Comparison of ENCODE assay signal across 8 mouse cellular contexts in genomic region chr12:86947681-86948401, GRCm38 (mm10). TPM values are rescaled to one million over a fixed set of nuclear protein-coding genes. Genes with fewer than 3 reads are reported as not detected.
A peak's percentile ranks its signal among the peaks of the same experiment; 100 is the strongest.
DNase-seq lines count a peak whose midpoint lies in the region; ATAC-seq and TF ChIP-seq lines count a peak whose summit lies in the region.

No protein-coding gene starts in this region.

- H3K27me3 ChIP-seq in C2C12 (ENCODE audit: control insufficient read depth, insufficient read depth, insufficient read length): no peaks in the 10 kb centered on the region
- no peaks in the 10 kb centered on the region for H3K27me3 ChIP-seq in embryonic facial prominence, embryonic 15.5 days
- no peaks in the 10 kb centered on the region for H3K27me3 ChIP-seq in heart, embryonic 11.5 days (ENCODE audit: control insufficient read depth, insufficient read depth, low read length)
- H3K27me3 ChIP-seq in kidney, embryonic 15.5 days: no peaks in the 10 kb centered on the region
- H3K27me3 ChIP-seq in liver, embryonic 11.5 days (replicated peaks; ENCODE audit: control insufficient read depth, insufficient read depth, low read length): no peaks in the 10 kb centered on the region

- peak overlapping the region; percentile 77 for H3K4me3 ChIP-seq in C2C12 (ENCODE audit: insufficient read depth, poor library complexity, severe bottlenecking)
- peak overlapping the region; percentile 79 for H3K4me3 ChIP-seq in embryonic facial prominence, embryonic 15.5 days (replicated peaks)
- H3K4me3 ChIP-seq in heart, embryonic 11.5 days (ENCODE audit: low read depth, low read length): peak overlapping the region; percentile 60
- peak overlapping the region; percentile 59 for H3K4me3 ChIP-seq in kidney, embryonic 15.5 days (replicated peaks)
- peak overlapping the region; percentile 79 for H3K4me3 ChIP-seq in liver, embryonic 11.5 days (ENCODE audit: low read depth, low read length)

- peaks cover 56% of the 10 kb centered on the region for H3K79me2 ChIP-seq in C2C12 (ENCODE audit: control insufficient read depth, insufficient read depth)

- DNase-seq in adrenal gland, adult 8-10 months: peak; percentile 58
- DNase-seq in liver, embryonic 11.5 days (ENCODE audit: low spot score): peak; percentile 47
- peak; percentile 25 to 37 for DNase-seq in natural killer cell, adult 2 months (ENCODE audit: low spot score in 2 of 2)

- peaks cover 7% of the 10 kb centered on the region for H3K36me3 ChIP-seq in C2C12 (ENCODE audit: control insufficient read depth, insufficient read depth)
- H3K36me3 ChIP-seq in embryonic facial prominence, embryonic 15.5 days: peaks cover 3% of the 10 kb centered on the region
- peaks cover 1% of the 10 kb centered on the region; the same call in 1 of the 2 replicates for H3K36me3 ChIP-seq in heart, embryonic 11.5 days (ENCODE audit: control insufficient read depth, insufficient read depth, low read length)
- H3K36me3 ChIP-seq in kidney, embryonic 15.5 days: peaks cover 4% of the 10 kb centered on the region
- H3K36me3 ChIP-seq in liver, embryonic 11.5 days (ENCODE audit: control insufficient read depth, insufficient read depth, low read length): peaks cover 4% of the 10 kb centered on the region; the same call in 1 of the 2 replicates

- H3ac ChIP-seq in C2C12 (ENCODE audit: control insufficient read depth, insufficient read length, low read depth): peak overlapping the region; percentile 70

- no peaks in the 10 kb centered on the region for H3K9me3 ChIP-seq in embryonic facial prominence, embryonic 15.5 days (replicated peaks)
- no peaks in the 10 kb centered on the region for H3K9me3 ChIP-seq in heart, embryonic 11.5 days (replicated peaks; ENCODE audit: control insufficient read depth, low read length)
- no peaks in the 10 kb centered on the region for H3K9me3 ChIP-seq in kidney, embryonic 15.5 days (replicated peaks)
- no peaks in the 10 kb centered on the region for H3K9me3 ChIP-seq in liver, embryonic 11.5 days (ENCODE audit: control insufficient read depth, low read length)

- WGBS in embryonic facial prominence, embryonic 15.5 days: 19% methylated on average over 26 of the region's 26 CpGs
- WGBS in heart, embryonic 11.5 days (ENCODE audit: insufficient replicate concordance): 22% methylated on average over 26 of the region's 26 CpGs
- 13% methylated on average over 26 of the region's 26 CpGs for WGBS in kidney, embryonic 15.5 days
- WGBS in liver, embryonic 11.5 days: 17% methylated on average over 26 of the region's 26 CpGs

- H3K4me2 ChIP-seq in embryonic facial prominence, embryonic 15.5 days (replicated peaks): peak overlapping the region; percentile 68
- H3K4me2 ChIP-seq in heart, embryonic 11.5 days: peak overlapping the region; percentile 93
- H3K4me2 ChIP-seq in kidney, embryonic 15.5 days: peak overlapping the region; percentile 83
- H3K4me2 ChIP-seq in liver, embryonic 11.5 days: peak overlapping the region; percentile 87

- peaks cover 36% of the 10 kb centered on the region for H3K4me1 ChIP-seq in embryonic facial prominence, embryonic 15.5 days
- peaks cover 22% of the 10 kb centered on the region for H3K4me1 ChIP-seq in heart, embryonic 11.5 days (ENCODE audit: control insufficient read depth, insufficient read depth, low read length)
- peaks cover 33% of the 10 kb centered on the region for H3K4me1 ChIP-seq in kidney, embryonic 15.5 days
- peaks cover 16% of the 10 kb centered on the region for H3K4me1 ChIP-seq in liver, embryonic 11.5 days (replicated peaks; ENCODE audit: control insufficient read depth, insufficient read depth, low read length)

- peak overlapping the region; percentile 99 for H3K27ac ChIP-seq in embryonic facial prominence, embryonic 15.5 days (replicated peaks)
- peak overlapping the region; percentile 99 for H3K27ac ChIP-seq in heart, embryonic 11.5 days (ENCODE audit: low read depth, low read length)
- peak overlapping the region; percentile 99 for H3K27ac ChIP-seq in kidney, embryonic 15.5 days
- H3K27ac ChIP-seq in liver, embryonic 11.5 days (ENCODE audit: low read depth, low read length): peak overlapping the region; percentile 71; the same call in 1 of the 2 replicates

- no peak for TF ChIP-seq CTCF in C2C12 (IDR thresholded peaks at IDR 0.05; ENCODE audit: control insufficient read depth, insufficient read depth, insufficient read length)

- H3K9ac ChIP-seq in embryonic facial prominence, embryonic 15.5 days: peak overlapping the region; percentile 80
- H3K9ac ChIP-seq in heart, embryonic 11.5 days (ENCODE audit: low read depth, low read length): peak overlapping the region; percentile 88
- peak overlapping the region; percentile 73 for H3K9ac ChIP-seq in kidney, embryonic 15.5 days
- H3K9ac ChIP-seq in liver, embryonic 11.5 days (ENCODE audit: low read depth, low read length): peak overlapping the region; percentile 94

- no peak; the same call in 1 of the 2 replicates for ATAC-seq in embryonic facial prominence, embryonic 15.5 days (ENCODE audit: insufficient number of reproducible peaks, low FRiP score, low TSS enrichment, low read depth)
- peak; percentile 29; the same call in 1 of the 2 replicates for ATAC-seq in heart, embryonic 11.5 days (replicated peaks; ENCODE audit: insufficient number of reproducible peaks, low FRiP score, low TSS enrichment)
- peak; percentile 38 for ATAC-seq in kidney, embryonic 15.5 days (replicated peaks; ENCODE audit: low FRiP score)
- peak; percentile 39 for ATAC-seq in liver, embryonic 11.5 days (replicated peaks; ENCODE audit: low FRiP score)
- no peak for ATAC-seq in megakaryocyte progenitor cell, adult 5-6 weeks (replicated peaks; ENCODE audit: poor library complexity)

- H3K79me3 ChIP-seq in C2C12 (ENCODE audit: low read depth): peaks cover 29% of the 10 kb centered on the region

TF ChIP-seq in C2C12, 6 proteins besides CTCF, POLR2A, EP300 and RAD21:
- TF ChIP-seq MAX (IDR thresholded peaks at IDR 0.05) (no peak), FOSL1 (IDR thresholded peaks at IDR 0.05; ENCODE audit: insufficient read depth, low read length, poor library complexity, severe bottlenecking) (no peak), MYOD1 (IDR thresholded peaks at IDR 0.05; ENCODE audit: control insufficient read depth, insufficient read length, low read depth) (no peak), CEBPB (IDR thresholded peaks at IDR 0.05; ENCODE audit: low read depth) (no peak), USF1 (IDR thresholded peaks at IDR 0.05; ENCODE audit: low read depth) (no peak), MYOG (IDR thresholded peaks at IDR 0.05; ENCODE audit: control insufficient read depth, extremely low read depth, insufficient read length) (no peak)

RNA-seq across cellular contexts. Expression of gene Cipc, which starts 1.0 kb away (rescaled TPM):
- polyA plus RNA-seq in C2C12 (2012; fragmentation: generic; extraction: Trizol): 12.0 TPM
- 10 to 100 TPM; 25.4 to 43.9 (median 32.1) TPM for total RNA-seq in adrenal gland, adult 8-10 months (2022)
- 20.3 and 23.2 TPM in 2 replicates for polyA plus RNA-seq in embryonic facial prominence, embryonic 15.5 days (2015; fragmentation: Nextera tagmentation; extraction: Ambion mirVana)
- 26.7 and 31.0 TPM in 2 replicates for polyA plus RNA-seq in heart, embryonic 11.5 days (2014; fragmentation: Nextera tagmentation; extraction: Ambion mirVana)
- polyA plus RNA-seq in kidney, embryonic 15.5 days (2015; fragmentation: Nextera tagmentation; extraction: Ambion mirVana): 20.9 and 22.7 TPM in 2 replicates
- polyA plus RNA-seq in liver, embryonic 11.5 days (2014; fragmentation: Nextera tagmentation; extraction: Ambion mirVana): 23.8 and 28.1 TPM in 2 replicates
- total RNA-seq in megakaryocyte progenitor cell, adult 5-6 weeks (2015): 16.7 and 22.0 TPM in 2 replicates
- total RNA-seq in megakaryocyte progenitor cell, adult 5-6 weeks (2017): 17.6 and 23.7 TPM in 2 replicates

RNA-seq across cellular contexts. Expression of gene Zdhhc22, which starts 42.4 kb away (rescaled TPM):
- polyA plus RNA-seq in C2C12 (2012; fragmentation: generic; extraction: Trizol): not detected
- 1 to 10 TPM; 1.8 to 4.7 (median 3.0) TPM for total RNA-seq in adrenal gland, adult 8-10 months (2022)
- polyA plus RNA-seq in embryonic facial prominence, embryonic 15.5 days (2015; fragmentation: Nextera tagmentation; extraction: Ambion mirVana): 0.12 TPM in 1 of 2 replicates, not detected in the other
- polyA plus RNA-seq in heart, embryonic 11.5 days (2014; fragmentation: Nextera tagmentation; extraction: Ambion mirVana): 0.20 TPM in 1 of 2 replicates, not detected in the other
- polyA plus RNA-seq in kidney, embryonic 15.5 days (2015; fragmentation: Nextera tagmentation; extraction: Ambion mirVana): 0.08 TPM in 1 of 2 replicates, not detected in the other
- polyA plus RNA-seq in liver, embryonic 11.5 days (2014; fragmentation: Nextera tagmentation; extraction: Ambion mirVana): 0.05 and 0.08 TPM in 2 replicates
- total RNA-seq in megakaryocyte progenitor cell, adult 5-6 weeks (2015): not detected in 2 replicates
- total RNA-seq in megakaryocyte progenitor cell, adult 5-6 weeks (2017): not detected in 2 replicates

Comparison
In these comparisons a context has a peak if more than half of its experiments do, and no peak if none do; other contexts are left out.
1. ATAC-seq: peak in heart, embryonic 11.5 days (single experiment), kidney, embryonic 15.5 days (single experiment) and liver, embryonic 11.5 days (single experiment); none in embryonic facial prominence, embryonic 15.5 days (single experiment) and megakaryocyte progenitor cell, adult 5-6 weeks (single experiment).
2. Peak in every context shown above with its lines, with median percentiles within 50 percentile points of each other: H3K4me3 ChIP-seq, DNase-seq, H3K27ac ChIP-seq, H3K4me2 ChIP-seq and H3K9ac ChIP-seq.